Mouse (Mus musculus) forebrain, embryonic 16.5 days (tissue): ENCODE measurements around the gene Tmem260. TPM values are rescaled to one million over a fixed set of nuclear protein-coding genes. Genes with fewer than 3 reads are reported as not detected.

Experiments used
- ATAC-seq: fragments of 200-750 bp; cut with Nextera tagmentation; 2 replicates; pipeline ENCODE4 v1.8.0; 2017; ENCODE audit warnings: mild to moderate bottlenecking, moderate library complexity
- H3K27ac ChIP-seq: fragments of 300-500 bp; sonication (generic); 2 replicates; pipeline ENCODE4 v1.5.1; 2014; ENCODE audit warnings: low read length, control low read depth
- H3K27me3 ChIP-seq: fragments of 300-500 bp; sonication (generic); replicated peaks from 2 replicates; pipeline ENCODE4 v1.6.1; 2014; ENCODE audit warnings: low read length; ENCODE audit not compliant: control insufficient read depth, insufficient read depth
- H3K36me3 ChIP-seq: fragments of 300-500 bp; sonication (generic); 2 replicates; pipeline ENCODE4 v1.6.1; 2014; ENCODE audit not compliant: control insufficient read depth, insufficient read depth
- H3K4me1 ChIP-seq: fragments of 300-500 bp; sonication (generic); replicated peaks from 2 replicates; pipeline ENCODE4 v1.6.1; 2014; ENCODE audit warnings: low read length; ENCODE audit not compliant: control insufficient read depth, insufficient read depth
- H3K4me2 ChIP-seq: fragments of 300-500 bp; sonication (generic); 2 replicates; pipeline ENCODE4 v1.6.1; 2014; ENCODE audit warnings: mild to moderate bottlenecking, low read length, control low read depth
- H3K4me3 ChIP-seq: fragments of 300-500 bp; sonication (generic); replicated peaks from 2 replicates; pipeline ENCODE4 v1.5.1; 2014; ENCODE audit warnings: mild to moderate bottlenecking, low read length, control low read depth
- H3K9ac ChIP-seq: fragments of 300-500 bp; sonication (generic); replicated peaks from 2 replicates; pipeline ENCODE4 v1.6.1; 2014; ENCODE audit warnings: low read depth, low read length, control low read depth
- H3K9me3 ChIP-seq: fragments of 300-500 bp; sonication (generic); 2 replicates; pipeline ENCODE4 v1.6.1; 2016; ENCODE audit warnings: low read length; ENCODE audit not compliant: control insufficient read depth
- WGBS: fragments of 180-500 bp; shearing (Covaris S2); extraction: QIAGEN DNeasy Blood & Tissue Kit; methylation state at CpG from one replicate; pipeline ENCODE4 v1.1.7; 2014; 5-methylcytosine and 5-hydroxymethylcytosine counted together
- polyA plus RNA-seq: library from polyadenylated mRNA; unstranded; fragments of >200 nt; fragmentation: Nextera tagmentation; extraction: Ambion mirVana; gene quantifications from 2 replicates; pipeline ENCODE4 v1.2.1, GENCODE M21; 2015

The Tmem260 gene
- polyA plus RNA-seq, 1 experiment from 2014 or later: 19.0 TPM

- ATAC-seq: no peak
- no peak overlapping the region for H3K4me2 ChIP-seq
- H3K36me3 ChIP-seq: no peaks in the 10 kb centered on the region
- H3K4me1 ChIP-seq: no peaks in the 10 kb centered on the region
- no peaks in the 10 kb centered on the region for H3K9me3 ChIP-seq
- H3K4me3 ChIP-seq: no peak overlapping the region
- WGBS: 97% methylated on average over 2 of the region's 2 CpGs
- H3K27me3 ChIP-seq: peaks cover 18% of the 10 kb centered on the region
- no peak overlapping the region for H3K9ac ChIP-seq
- H3K27ac ChIP-seq: no peak overlapping the region
Observed at GRCm38 (mm10) chr14:48431978-48432377, 13.9 kb upstream of the Tmem260 start.

- H3K27ac ChIP-seq: no peak overlapping the region
- 50% methylated on average over 3 of the region's 3 CpGs for WGBS
- no peak for ATAC-seq
- no peaks in the 10 kb centered on the region for H3K9me3 ChIP-seq
- peaks cover 2% of the 10 kb centered on the region; the same call in 1 of the 2 replicates for H3K27me3 ChIP-seq
- no peak overlapping the region for H3K4me2 ChIP-seq
- H3K4me3 ChIP-seq: no peak overlapping the region
- H3K9ac ChIP-seq: no peak overlapping the region
- H3K4me1 ChIP-seq: peaks cover 9% of the 10 kb centered on the region
- H3K36me3 ChIP-seq: no peaks in the 10 kb centered on the region
Observed at GRCm38 (mm10) chr14:48443796-48444195, 2.1 kb upstream of the Tmem260 start.

- Histone ChIP-seq H3K9ac (no peak overlapping the region), H3K9me3 (no peaks in the 10 kb centered on the region), H3K27ac (no peak overlapping the region), H3K4me3 (no peak overlapping the region), H3K4me1 (peaks cover 7% of the 10 kb centered on the region), H3K4me2 (no peak overlapping the region), H3K27me3 (no peaks in the 10 kb centered on the region), H3K36me3 (no peaks in the 10 kb centered on the region)
- WGBS: 76% methylated on average over 18 of the region's 18 CpGs
- ATAC-seq: no peak
Observed at GRCm38 (mm10) chr14:48451966-48452407, 6.1 kb downstream of the Tmem260 start.

GRCm38 (mm10) chr14:48453411-48453810 is 7.5 kb downstream of the Tmem260 start:
- H3K4me3 ChIP-seq: no peak overlapping the region
- H3K27ac ChIP-seq: no peak overlapping the region
- H3K9me3 ChIP-seq: no peaks in the 10 kb centered on the region
- no peak overlapping the region for H3K9ac ChIP-seq
- no peaks in the 10 kb centered on the region for H3K27me3 ChIP-seq
- ATAC-seq: no peak
- H3K4me1 ChIP-seq: no peaks in the 10 kb centered on the region
- H3K36me3 ChIP-seq: no peaks in the 10 kb centered on the region
- 83% methylated on average over 5 of the region's 5 CpGs for WGBS
- no peak overlapping the region for H3K4me2 ChIP-seq

- WGBS: 52% methylated on average over 12 of the region's 12 CpGs
- no peaks in the 10 kb centered on the region for H3K4me1 ChIP-seq
- no peak overlapping the region for H3K27ac ChIP-seq
- no peak overlapping the region for H3K4me3 ChIP-seq
- ATAC-seq: peak; percentile 80; the same call in 1 of the 2 replicates
- peaks cover 3% of the 10 kb centered on the region; the same call in 1 of the 2 replicates for H3K36me3 ChIP-seq
- H3K27me3 ChIP-seq: no peaks in the 10 kb centered on the region
- H3K9ac ChIP-seq: no peak overlapping the region
- H3K9me3 ChIP-seq: no peaks in the 10 kb centered on the region
- no peak overlapping the region for H3K4me2 ChIP-seq
Observed at GRCm38 (mm10) chr14:48456305-48457092, 10.6 kb downstream of the Tmem260 start.

- no peak overlapping the region for H3K9ac ChIP-seq
- WGBS: 79% methylated on average over 16 of the region's 16 CpGs
- H3K27me3 ChIP-seq: no peaks in the 10 kb centered on the region
- no peak overlapping the region for H3K4me2 ChIP-seq
- H3K27ac ChIP-seq: no peak overlapping the region
- no peaks in the 10 kb centered on the region for H3K4me1 ChIP-seq
- no peak for ATAC-seq
- no peaks in the 10 kb centered on the region for H3K9me3 ChIP-seq
- H3K36me3 ChIP-seq: peaks cover 3% of the 10 kb centered on the region; the same call in 1 of the 2 replicates
- H3K4me3 ChIP-seq: no peak overlapping the region
Observed at GRCm38 (mm10) chr14:48457288-48457938, 11.5 kb downstream of the Tmem260 start.

- Histone ChIP-seq H3K4me1 (no peaks in the 10 kb centered on the region), H3K4me2 (no peak overlapping the region), H3K27me3 (no peaks in the 10 kb centered on the region), H3K27ac (no peak overlapping the region), H3K9ac (no peak overlapping the region), H3K36me3 (peaks cover 3% of the 10 kb centered on the region; the same call in 1 of the 2 replicates), H3K9me3 (no peaks in the 10 kb centered on the region), H3K4me3 (no peak overlapping the region)
- WGBS: 93% methylated on average over 9 of the region's 9 CpGs
- no peak for ATAC-seq
Observed at GRCm38 (mm10) chr14:48458901-48459300, 13.0 kb downstream of the Tmem260 start.

GRCm38 (mm10) chr14:48468339-48468738 is 22.4 kb downstream of the Tmem260 start:
- Histone ChIP-seq H3K4me2 (no peak overlapping the region), H3K4me1 (no peaks in the 10 kb centered on the region), H3K9me3 (no peaks in the 10 kb centered on the region), H3K36me3 (no peaks in the 10 kb centered on the region; the same call in 1 of the 2 replicates), H3K9ac (no peak overlapping the region), H3K4me3 (no peak overlapping the region), H3K27ac (no peak overlapping the region), H3K27me3 (no peaks in the 10 kb centered on the region)
- no peak for ATAC-seq
- WGBS: 45% methylated on average over 7 of the region's 7 CpGs

- no peaks in the 10 kb centered on the region for H3K27me3 ChIP-seq
- H3K4me2 ChIP-seq: no peak overlapping the region
- no peaks in the 10 kb centered on the region; the same call in 1 of the 2 replicates for H3K36me3 ChIP-seq
- H3K27ac ChIP-seq: no peak overlapping the region
- H3K4me1 ChIP-seq: no peaks in the 10 kb centered on the region
- WGBS: 91% methylated on average over 10 of the region's 10 CpGs
- H3K9ac ChIP-seq: no peak overlapping the region
- no peaks in the 10 kb centered on the region for H3K9me3 ChIP-seq
- ATAC-seq: no peak
- H3K4me3 ChIP-seq: no peak overlapping the region
Observed at GRCm38 (mm10) chr14:48470742-48471487, 25.0 kb downstream of the Tmem260 start.
